Mouse (Mus musculus): ENCODE data around the gene Fmo1.

DNA sequence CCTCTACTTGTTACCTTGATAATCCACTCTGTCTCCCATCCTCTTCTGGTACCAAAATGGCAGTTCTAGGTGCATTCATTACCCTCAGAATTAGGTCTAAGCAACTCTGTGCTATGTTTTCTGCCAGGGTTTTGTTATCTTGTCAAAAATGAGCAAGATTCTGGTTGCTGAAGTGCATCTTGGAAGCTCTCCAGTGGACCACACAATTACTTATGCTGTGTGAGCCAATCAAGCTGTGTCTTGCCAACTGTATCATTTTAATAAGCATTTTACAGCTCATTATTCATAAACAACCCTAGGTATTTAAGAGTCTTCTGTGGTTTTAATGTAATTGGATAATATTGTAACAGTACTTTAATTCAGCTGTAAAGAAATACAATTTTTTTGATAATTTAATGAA lies 70.0 kb downstream of the Fmo1 start:
- TF ChIP-seq CTCF (IDR thresholded peaks at IDR 0.05; ENCODE audit: borderline replicate concordance, control insufficient read depth, extremely low read depth, insufficient read depth, low read length, poor library complexity) (no peak), POLR2A (IDR thresholded peaks at IDR 0.05; ENCODE audit: control insufficient read depth, extremely low read depth, insufficient read depth, low read length, poor library complexity) (no peak)

Data from thymus, adult 2 months (tissue).